Mouse (Mus musculus): Measurements from ENCODE around the gene Plcd1.

The Plcd1 gene

DNA sequence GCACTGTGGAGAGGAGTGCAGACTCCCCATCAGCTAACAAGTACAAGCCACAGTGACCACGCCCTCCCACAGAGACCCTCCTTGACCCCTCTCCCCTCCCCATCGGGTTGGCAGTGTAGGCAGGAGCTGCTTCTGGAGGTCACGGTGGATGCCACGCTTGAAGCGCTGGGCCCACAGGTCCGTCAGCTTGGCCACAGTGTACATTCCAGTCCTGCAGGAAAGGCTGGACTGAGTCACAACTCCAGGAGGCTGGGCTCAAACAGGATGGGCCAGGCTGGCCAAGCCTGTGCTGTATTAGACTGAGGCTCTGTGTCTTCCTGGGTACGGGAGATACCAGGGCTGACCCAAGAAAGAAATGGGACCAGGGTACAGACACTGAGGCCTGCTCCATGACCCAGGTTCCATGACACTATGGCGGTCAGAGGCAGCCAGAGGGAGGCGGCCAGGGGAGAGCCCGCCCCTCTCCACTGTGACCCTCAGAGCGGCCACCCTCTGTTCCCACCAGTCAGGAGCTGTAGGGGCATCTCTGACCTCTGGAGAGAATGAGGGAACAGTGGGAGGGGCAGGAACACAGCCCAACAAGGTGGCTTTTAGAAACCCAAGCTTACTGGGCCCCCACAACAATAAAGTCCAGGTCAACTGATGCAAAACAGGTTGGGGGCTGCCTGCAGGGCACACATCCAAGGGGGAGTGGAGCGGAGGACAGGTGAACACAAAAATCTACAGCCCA lies 1.6 kb downstream of the Plcd1 start:
- DNase-seq (ENCODE audit: low read depth, low spot score), result no peak

DNA sequence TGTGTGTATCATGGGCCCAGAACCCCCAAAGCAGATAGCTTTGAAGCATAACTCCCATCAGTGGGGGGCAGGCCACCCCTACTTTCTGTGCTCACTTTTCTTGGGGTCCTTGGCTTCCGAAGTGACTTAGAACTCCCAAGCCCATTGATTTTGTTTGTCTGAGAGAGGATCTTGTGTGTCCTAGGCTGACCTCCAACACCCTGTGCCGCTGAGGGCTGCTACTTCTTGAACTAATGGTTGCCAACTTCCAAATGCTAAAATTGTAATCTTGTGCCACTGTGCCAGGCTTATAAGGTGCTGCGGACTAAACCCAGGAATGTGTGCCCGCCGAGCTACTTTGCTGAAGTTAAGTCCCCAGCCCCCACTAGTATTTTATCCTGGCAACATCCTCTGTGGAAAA lies 2.8 kb downstream of the Plcd1 start:
- no peak for DNase-seq (ENCODE audit: low read depth, low spot score)

DNA sequence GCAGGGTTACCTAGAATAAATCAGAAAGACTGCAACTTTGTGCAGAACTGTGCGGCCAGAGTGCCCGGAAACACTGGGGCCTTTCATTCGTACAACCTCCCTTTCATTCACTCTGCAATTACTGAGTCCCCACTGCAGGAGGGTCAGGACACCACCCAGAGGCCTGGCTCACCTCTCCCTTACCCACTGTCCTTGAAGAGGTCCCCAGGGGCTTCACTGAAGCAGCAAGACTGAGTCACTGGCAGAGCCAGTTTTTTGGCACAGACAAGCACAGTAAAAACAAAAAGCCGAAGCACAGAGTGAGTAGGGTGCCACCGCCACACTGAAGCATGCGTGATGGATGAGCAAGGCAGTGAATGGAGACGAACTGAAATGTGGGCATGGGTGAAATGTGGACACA lies 3.9 kb downstream of the Plcd1 start:
- DNase-seq (ENCODE audit: low read depth, low spot score), result no peak

DNA sequence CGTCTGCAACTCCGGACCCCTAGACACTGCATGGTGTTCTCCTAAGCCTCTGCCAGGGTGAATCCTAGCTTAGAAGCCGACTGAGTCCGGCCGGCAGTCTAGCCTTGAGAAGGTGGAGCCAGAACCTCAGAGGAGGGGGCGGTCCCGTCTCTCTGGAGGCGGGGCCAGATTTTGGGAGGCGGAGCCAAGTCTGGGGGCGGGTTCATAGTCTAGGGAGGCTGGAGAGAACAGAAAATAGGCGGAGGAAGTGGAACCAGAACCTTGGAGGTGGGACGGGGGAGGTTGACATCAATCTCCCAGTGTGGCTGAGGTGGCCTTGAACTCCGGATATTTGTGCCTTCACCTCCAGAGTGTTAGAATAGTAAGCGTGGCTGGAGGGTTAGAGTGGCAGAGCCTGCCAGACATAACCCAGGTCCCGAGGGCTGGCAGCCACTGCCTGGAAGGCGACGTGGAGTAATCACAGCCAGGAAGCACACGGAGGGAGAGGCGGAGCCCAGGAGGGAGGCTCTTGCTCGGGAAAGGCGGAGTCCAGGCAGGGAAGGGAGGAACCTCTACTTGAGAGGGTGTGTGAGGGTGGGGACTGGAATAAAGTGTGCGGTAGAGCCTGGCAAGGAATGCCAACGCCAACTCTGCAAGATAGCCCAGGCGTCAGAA lies 5.0 kb downstream of the Plcd1 start:
- peak; percentile 86 for DNase-seq (ENCODE audit: low read depth, low spot score)

DNA sequence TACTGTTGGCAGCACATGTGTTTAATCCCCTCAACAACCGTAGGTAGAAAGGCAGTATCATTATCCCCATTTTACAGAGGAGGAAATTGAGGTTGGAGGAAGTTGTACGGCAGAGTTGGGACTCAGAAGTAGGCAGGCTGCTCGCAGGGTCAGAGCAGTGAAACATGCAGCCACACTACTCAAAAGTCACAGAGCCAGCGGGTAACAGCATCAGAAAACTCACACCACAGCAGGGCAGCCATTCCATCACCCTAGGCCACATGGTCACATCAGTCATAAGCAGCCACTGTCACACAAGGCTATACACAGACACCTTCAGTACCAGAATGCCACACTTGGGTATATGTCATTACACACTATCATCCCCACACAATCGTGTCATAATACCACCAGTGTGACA lies 6.0 kb downstream of the Plcd1 start:
- no peak for DNase-seq (ENCODE audit: low read depth, low spot score)

DNA sequence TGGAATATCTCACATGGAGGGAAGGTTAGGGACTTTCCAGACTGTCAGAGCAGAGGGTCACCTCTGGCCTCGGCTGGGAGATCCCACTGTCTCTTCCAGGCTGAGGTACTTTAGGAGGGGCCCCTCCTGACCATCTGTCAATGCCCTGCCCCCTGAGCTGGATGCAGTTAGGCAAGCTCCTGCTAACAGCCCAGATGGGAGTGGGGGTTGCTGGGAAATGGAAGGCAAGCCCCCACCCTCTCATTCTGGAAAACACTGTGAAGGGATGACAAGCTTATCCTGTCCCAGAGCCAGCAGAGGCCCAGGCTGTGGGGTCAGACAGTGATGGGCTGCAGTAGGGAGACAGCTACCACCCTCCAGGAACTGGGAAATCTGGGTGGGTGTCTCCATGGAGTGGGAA lies 6.9 kb downstream of the Plcd1 start:
- no peak for DNase-seq (ENCODE audit: low read depth, low spot score)

DNA sequence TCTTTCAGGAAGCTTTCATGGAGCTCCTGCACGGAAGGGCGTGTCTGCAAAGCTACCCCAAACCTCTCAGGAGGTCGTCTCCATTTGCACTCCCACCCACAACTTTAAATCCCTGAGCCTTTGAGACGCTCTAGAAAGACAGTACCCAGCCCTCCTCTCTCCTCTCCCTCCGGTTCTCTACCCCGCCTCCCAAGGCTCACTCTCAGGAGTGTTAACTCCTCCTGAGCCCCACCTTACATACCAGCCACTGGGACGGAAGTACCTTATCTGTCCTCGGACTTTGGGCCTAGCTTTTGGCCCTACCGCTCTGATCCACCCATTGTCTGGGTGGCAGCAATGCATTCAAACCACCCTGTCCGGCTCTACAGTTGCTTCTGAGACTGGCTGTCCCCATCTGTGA lies 9.3 kb downstream of the Plcd1 start:
- no peak for DNase-seq (ENCODE audit: low read depth, low spot score)

DNA sequence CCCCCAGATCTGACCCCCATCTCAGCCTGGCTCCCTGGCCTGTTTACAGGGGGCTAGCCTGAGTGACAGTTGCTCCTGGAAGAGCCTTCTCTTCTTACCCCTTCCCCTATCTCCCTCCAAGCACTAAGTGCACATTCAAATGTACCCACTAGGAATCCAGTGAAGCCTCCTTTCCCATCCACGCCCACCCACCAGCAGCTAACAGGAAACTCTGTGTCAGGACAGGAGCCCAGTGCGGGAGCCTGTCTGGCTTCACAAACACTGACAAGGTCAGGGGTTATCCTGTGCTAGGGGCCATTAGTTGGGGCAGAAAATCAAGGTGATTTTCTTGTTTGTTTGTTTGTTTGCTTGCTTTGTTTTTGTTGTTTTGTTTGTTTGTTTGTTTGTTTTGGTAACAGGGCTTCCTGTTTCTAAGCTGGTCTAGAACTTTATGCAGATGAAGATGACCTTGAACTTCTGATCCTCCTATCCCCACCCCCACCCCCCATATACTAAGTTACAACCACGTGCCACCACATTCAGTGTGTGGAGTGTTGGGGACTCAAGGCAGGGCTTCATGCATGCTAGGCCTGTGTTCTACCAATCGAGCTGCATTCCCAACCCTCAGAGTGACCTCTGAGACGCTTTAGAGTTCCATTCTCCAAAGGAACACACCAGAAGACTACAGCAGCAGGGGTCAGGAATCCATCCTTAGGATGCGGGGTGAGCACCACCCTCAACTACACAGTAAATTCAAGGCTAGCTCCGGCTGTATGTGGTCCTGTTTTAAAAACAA lies 10.5 kb downstream of the Plcd1 start:
- no peak for DNase-seq (ENCODE audit: low read depth, low spot score)

DNA sequence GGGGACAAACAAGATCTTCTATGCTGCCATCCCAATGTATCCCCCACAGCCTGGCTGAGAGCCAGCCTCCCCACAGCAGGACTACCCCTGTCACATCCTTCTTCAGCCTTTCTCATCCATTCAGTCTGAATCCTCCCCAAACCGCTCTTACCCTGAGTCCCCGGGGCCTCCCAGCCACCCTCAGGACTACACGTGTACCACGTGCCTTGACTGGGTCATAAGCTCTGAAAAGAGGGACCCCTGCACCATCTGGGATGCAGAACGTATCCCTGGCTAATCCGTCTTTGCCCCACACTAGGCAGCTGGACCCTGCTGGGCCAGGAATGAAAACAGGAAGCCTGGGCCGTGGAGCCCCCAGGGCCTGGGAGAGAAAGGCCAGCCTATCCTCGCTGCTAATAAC lies 11.3 kb downstream of the Plcd1 start:
- DNase-seq (ENCODE audit: low read depth, low spot score), result peak; percentile 73

DNA sequence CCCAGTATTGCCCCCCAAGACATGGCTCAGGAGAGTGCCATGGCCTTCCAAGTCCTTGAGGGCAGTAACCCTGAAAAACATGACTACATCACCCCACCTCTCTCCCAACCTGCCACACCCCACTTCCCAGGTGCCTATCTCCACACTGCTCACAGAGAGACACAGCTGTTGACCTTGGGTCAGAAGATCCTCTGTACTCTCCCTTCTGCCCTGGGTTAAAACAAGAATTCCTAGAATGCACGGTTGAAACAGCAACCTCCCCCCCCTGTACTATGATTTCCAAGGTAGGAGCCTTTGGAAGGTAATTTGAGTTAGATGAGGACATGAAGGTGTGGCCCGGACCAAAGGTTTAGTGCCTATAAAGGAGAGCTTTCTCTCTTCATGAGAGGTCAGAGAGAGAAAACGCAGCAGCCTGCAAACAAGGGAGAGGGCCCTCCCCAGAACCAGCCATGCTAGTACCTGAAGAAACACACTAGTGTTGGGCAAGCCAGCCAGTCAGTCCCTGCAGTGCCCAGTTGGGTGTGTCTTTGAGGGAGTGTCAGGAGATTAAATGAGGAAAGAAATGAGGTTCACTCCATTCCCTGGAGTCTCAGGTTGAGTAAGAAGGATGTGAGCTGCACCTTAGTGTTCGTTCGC lies 13.1 kb downstream of the Plcd1 start:
- DNase-seq (ENCODE audit: low read depth, low spot score), result no peak

DNA sequence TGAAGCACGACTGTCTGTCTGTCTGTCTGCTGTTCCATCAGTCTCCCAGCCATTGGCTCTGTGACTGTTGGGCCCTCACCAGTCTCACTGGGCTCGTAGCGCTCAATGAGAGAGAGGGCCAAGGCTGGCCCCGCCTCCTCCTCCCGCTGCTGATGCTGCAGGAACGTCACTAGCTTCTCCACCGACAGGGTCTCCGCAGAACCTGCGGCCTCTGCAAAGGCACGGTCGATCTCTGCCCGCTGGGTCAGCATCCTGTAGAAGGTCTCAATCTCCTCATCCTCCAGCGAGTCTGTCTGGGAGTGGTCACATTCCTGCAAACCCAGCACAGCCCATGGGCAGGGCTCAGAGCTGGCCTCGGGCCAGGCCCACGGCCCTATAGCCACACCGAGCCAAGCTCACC lies 17.6 kb downstream of the Plcd1 start:
- no peak for DNase-seq (ENCODE audit: low read depth, low spot score)

DNA sequence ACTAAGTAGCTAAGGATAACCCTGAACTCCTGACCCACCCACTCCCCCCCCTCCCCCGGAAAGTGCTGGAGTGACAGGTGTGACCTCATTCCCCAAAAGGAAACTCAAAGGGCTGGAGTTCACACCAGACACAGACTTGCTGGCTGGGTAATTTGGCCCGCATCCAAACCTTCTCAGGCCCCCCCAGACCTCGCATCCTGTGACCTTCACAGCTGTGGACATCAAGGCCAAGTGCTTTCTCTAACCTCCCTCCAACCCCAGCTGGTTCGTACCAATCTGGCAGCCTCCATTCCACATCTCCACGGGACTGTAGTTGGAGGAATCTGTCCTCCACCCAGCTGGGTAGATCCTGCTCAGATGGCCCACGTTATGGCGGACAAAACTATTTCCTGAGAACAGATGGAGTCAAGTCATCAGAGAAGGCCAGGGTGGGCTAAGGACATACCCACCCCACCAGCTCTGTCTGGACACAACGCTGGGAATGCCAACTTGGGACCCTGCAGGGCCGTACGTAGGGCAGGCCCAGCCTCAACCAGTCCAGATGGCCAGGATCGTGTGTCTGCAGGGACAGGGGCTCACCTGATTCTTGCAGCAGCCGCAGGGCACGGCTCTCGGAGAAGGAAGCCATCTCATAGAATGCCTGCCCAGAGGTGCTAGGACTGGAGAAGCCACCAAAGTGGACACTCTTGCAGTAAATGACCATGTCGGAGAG lies 20.0 kb downstream of the Plcd1 start:
- DNase-seq (ENCODE audit: low read depth, low spot score), result no peak

DNA sequence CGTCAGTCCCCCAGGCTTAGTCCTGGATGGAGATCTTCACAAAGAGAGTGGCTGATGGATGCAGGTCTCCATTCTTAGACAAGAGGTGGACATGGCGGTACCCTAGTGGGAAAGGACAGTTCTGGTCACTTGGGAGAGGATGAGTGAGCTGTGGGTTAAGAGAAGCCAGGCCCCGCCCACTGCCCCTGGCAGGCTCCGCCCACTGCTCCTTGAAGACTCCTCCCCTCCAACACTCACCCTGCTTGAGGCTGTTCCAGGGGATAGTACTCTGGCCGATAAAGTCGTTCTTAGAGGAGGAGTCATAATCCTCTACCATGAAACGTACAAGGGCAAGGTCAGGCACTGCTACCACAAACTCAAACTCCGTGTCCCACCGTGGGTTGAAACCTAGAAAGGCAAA lies 21.5 kb downstream of the Plcd1 start:
- DNase-seq (ENCODE audit: low read depth, low spot score), result no peak

DNA sequence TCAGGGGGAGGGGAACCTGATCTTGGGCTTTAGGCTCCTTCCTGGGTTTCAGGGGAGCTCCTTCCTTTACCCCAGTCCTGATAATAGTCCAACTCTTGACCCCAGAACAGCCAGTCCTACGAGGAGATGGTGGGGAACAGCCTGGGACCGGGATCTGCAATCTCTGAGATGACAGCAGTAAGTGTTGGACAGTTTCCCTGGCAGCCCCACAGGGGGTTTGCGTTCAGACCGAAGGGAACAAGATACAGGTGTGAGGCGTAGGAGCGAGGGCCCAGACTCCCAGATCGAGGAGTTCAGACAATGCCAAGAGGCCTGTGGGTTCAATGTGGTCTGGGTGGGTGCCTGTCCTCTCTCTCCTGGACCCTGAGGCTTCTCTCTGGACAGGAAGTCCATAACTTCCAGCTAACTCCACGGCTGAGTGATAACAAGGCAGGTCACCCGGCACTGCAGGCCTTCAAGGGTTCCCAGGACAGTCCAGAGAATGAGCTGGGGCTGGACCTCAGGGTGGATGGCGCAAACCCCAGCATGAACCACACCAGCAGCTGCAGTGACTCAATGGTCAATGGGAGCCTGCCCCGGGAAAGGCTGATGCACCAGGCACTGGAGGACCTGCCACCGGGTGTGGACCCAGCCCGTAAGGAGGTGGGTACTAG lies 23.0 kb downstream of the Plcd1 start:
- no peak for DNase-seq (ENCODE audit: low read depth, low spot score)

DNA sequence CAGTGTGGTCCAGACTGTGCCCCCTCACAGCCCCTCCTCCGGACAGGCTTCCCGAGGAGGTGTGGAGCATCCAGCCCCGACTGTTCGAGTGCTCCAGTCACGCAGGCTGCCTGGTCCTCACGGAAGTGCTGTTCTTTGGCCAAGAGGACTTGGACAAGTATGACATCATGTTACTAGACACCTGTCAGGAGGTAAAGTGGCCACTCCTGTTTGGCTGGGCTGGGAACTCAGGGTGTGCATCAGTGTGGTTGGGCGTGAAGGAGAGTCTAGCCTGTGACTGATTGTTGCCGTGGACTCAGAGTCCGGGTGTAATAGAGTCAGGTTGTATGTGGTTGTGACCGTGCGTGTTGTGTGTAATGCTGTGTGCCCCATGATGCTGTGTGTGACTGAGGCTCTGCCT lies 25.0 kb downstream of the Plcd1 start:
- DNase-seq (ENCODE audit: low read depth, low spot score), result no peak

DNA sequence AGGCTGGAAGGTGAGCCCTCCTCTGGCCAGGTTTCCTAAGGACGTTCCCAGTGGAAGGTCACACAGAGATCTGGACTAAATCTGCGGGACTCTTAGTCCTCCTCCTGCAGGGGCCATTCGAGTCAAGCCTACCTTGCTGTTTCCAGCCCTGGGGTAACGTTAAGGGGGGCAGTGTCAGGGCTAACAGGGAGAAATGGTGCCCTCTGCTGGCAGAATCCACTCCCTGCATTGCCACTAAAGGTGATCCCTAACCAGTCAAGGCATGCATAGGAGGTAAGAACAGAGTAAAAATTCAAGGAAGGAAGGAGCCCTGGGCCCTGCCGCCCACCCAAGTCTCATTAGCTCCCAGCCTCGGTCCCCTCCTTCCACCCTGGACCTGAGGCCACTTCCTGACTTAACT lies 25.7 kb downstream of the Plcd1 start:
- DNase-seq (ENCODE audit: low read depth, low spot score), result peak; percentile 85

DNA sequence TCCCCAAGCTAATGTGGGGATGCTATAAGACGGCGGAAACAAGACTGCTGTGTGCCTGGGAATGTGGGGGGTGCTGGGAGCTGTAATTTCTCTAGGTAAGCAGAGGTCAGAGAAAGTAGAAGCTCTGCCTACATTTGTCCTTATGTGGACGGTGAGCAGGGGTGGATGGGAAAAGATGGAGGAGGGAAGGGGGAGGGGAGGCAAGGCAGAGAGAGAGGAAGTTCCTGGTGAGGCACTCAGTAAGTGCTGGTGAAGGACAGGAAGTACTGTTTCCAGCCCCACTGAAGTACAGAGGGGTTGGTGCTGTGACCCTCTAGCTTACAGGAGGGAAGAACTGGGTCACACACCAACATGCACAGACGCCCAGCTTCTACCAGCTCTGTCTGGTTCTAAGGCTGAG lies 29.0 kb downstream of the Plcd1 start:
- no peak for DNase-seq (ENCODE audit: low read depth, low spot score)

DNA sequence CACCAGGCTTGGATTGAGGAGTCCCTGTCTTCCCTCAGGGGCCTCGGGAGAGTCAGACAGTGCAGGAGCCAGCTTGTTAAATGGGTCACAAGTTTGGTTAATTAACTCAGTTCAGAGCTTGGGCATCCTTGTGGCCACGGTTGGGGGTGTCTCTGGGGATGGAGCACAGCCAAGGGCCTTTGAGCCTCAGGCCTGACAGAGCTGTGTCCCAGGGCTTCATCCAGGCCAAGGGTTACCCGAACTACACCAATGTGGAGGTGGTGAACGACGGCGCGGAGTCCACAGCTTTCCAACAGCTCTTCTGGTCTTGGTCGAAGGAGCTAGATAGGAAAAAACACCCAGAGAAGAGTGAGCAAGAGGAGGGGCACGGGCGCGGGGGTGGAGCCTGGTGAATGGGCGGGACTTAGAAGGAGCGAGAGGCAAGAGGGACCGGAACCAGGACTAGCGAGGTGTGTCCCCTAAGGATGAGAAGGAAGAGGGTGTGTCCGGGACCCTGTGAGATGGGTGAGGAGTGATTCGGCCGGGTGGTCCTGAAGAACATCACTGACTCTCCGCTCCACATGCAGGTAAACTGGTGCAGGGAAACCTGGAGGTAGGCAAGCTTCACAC lies 30.2 kb downstream of the Plcd1 start:
- DNase-seq (ENCODE audit: low read depth, low spot score), result no peak

DNA sequence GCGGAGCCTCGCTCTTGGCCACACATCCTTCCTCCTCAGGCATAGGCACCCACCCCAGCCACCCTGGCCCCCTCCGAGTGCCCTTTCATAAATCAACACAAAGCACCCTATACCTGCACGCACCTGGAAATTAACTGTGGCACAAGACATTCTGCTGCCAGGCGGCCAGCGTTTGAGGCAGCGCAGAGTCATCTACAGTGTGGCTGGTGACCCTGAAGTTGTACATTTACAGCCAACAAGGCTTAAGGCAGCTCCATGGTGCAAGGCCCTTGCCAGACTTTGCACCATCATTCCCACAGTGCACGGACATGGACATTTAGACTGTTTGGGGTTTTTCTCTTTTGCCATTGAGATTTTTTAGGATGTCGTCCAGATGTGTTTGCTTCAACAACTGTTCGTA lies 32.6 kb downstream of the Plcd1 start:
- no peak for DNase-seq (ENCODE audit: low read depth, low spot score)

DNA sequence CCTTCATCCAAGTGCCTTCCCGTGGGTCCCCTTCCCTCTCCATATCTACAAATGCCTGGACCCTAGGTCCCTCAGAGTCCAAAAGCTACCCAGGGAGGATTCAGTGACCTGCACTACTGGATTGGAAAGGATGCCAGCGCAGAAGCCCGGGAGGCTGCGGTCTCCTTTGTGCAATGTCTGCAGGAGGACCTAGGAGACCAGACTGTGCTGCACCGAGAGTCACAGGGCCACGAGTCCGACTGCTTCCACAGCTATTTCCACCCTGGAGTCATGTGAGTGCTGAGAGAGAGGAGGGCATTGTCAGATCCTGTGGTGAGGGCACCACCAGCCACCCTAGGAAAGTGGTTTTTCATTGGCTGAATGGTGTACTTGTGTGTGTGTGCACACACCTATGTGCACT lies 35.1 kb downstream of the Plcd1 start:
- DNase-seq (ENCODE audit: low read depth, low spot score), result no peak

DNA sequence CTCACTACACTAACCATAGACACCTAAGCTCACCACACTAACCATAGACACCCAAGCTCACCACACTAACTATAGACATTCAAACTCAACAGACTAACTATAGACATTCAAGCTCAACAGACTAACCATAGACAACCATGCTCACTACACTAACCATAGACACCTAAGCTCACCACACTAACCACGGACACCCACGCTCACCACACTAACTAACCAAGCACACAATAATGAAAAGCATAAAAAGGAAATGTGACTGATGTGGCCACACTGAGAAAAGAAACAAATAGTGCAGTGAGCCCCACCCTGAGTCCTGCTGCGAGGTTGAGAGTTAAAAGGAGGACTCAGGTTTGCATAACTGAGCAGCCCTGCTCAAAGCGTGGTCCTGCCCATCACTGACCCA lies 38.0 kb downstream of the Plcd1 start:
- DNase-seq (ENCODE audit: low read depth, low spot score), result no peak

Measured in mesoderm, embryonic 11.5 days (tissue).